Mouse (Mus musculus) retina, embryonic 14.5 days (tissue): ENCODE results near the gene Fam122c.

Source experiments
- DNase-seq: peaks from one replicate; pipeline ENCODE4 v3.0.0-alpha.2; 2015; ENCODE audit warnings: low spot score

Fam122c gene

DNA sequence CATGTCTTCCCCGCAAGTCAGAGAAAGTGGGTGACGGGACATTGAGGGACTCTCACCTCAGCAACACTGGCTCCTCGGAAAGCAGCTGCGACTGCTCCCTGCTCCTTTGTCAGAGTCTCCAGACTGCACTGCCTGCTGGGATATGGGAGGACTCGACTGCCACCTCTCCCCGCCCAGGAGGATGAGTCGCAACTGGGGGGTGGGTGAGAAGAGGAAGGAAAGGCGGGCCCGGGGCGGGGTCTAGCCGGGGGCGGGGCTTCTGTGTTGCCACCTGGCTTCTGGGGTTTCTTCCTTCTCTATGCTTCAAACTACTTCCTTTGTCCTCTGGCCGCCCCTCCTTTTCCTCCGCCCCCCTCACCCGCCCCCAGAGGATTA lies 97.1 kb downstream of the Fam122c start, which contains the start of gene Mospd1:
TSS of gene Mospd1 (minus strand) at position 137 of the 375 bp plus-strand sequence.
- peak; percentile 84 for DNase-seq
